Mouse (Mus musculus): ENCODE measurements around the gene Rhox12.

Gene Rhox12

GRCm38 (mm10) chrX:38110807-38111206 is at the start of gene Rhox12:
Rhox12 (minus strand) TSS chrX:38110907.
- no peak for DNase-seq (ENCODE audit: low spot score in 2 of 2)

GRCm38 (mm10) chrX:38159097-38159496 is 48.4 kb upstream of the Rhox12 start:
- DNase-seq (ENCODE audit: low spot score in 2 of 2), result no peak

GRCm38 (mm10) chrX:38121478-38121877 is 10.8 kb upstream of the Rhox12 start:
- DNase-seq (ENCODE audit: low spot score in 2 of 2), result no peak

GRCm38 (mm10) chrX:38120982-38121381 is 10.3 kb upstream of the Rhox12 start, which contains the start of gene Rhox13:
Rhox13 (plus strand) TSS chrX:38121219.
- DNase-seq (ENCODE audit: low spot score in 2 of 2), result no peak

GRCm38 (mm10) chrX:38085041-38085440 is 25.7 kb downstream of the Rhox12 start, which contains the start of gene Rhox11:
Rhox11 (minus strand) TSS chrX:38085141.
- DNase-seq (ENCODE audit: low spot score in 2 of 2), result no peak

GRCm38 (mm10) chrX:38084226-38084625 is 26.5 kb downstream of the Rhox12 start:
- peak in 1 of 2 experiments; percentile 4 for DNase-seq (ENCODE audit: low spot score in 2 of 2)

GRCm38 (mm10) chrX:38066175-38066574 is 44.5 kb downstream of the Rhox12 start, which contains the start of gene Rhox10:
Rhox10 (plus strand) TSS chrX:38066475.
- DNase-seq (ENCODE audit: low spot score in 2 of 2), result no peak

- DNase-seq (ENCODE audit: low spot score in 2 of 2), result no peak
These were observed 49.2 kb downstream of the Rhox12 start for GRCm38 (mm10) chrX:38061544-38061943.

Data from spleen, postnatal 14 days (tissue).